Mouse (Mus musculus) neural tube, embryonic 13.5 days (tissue): ENCODE measurements at regions not wholly inside any gene's neighbourhood (a gene's known extent, or its start where the extent isn't known, plus 50 kb on each side); places are given as distances from the start of the nearest gene placed in this dataset.

Source experiments
- ATAC-seq: fragments of 200-750 bp; cut with Nextera tagmentation; 2 replicates; pipeline ENCODE4 v1.8.0; 2017; ENCODE audit warnings: low read depth, mild to moderate bottlenecking, moderate TSS enrichment, moderate library complexity
- H3K27ac ChIP-seq: fragments of 300-500 bp; sonication (generic); replicated peaks from 2 replicates; pipeline ENCODE4 v1.5.1; 2015; ENCODE audit warnings: moderate library complexity, mild to moderate bottlenecking, inconsistent platforms
- H3K27me3 ChIP-seq: fragments of 300-500 bp; sonication (generic); 2 replicates; pipeline ENCODE4 v1.6.1; 2015; ENCODE audit warnings: mild to moderate bottlenecking, inconsistent platforms
- H3K36me3 ChIP-seq: fragments of 300-500 bp; sonication (generic); 2 replicates; pipeline ENCODE4 v1.6.1; 2015; ENCODE audit warnings: mild to moderate bottlenecking, inconsistent platforms
- H3K4me1 ChIP-seq: fragments of 300-500 bp; sonication (generic); replicated peaks from 2 replicates; pipeline ENCODE4 v1.6.1; 2015; ENCODE audit warnings: inconsistent platforms
- H3K4me2 ChIP-seq: fragments of 300-500 bp; sonication (generic); 2 replicates; pipeline ENCODE4 v1.6.1; 2015; ENCODE audit warnings: inconsistent platforms, mild to moderate bottlenecking, moderate library complexity
- H3K4me3 ChIP-seq: fragments of 300-500 bp; sonication (generic); 2 replicates; pipeline ENCODE4 v1.5.1; 2015; ENCODE audit warnings: mild to moderate bottlenecking, inconsistent platforms
- H3K9ac ChIP-seq: fragments of 300-500 bp; sonication (generic); 2 replicates; pipeline ENCODE4 v1.6.1; 2015; ENCODE audit warnings: moderate library complexity, mild to moderate bottlenecking, inconsistent platforms
- H3K9me3 ChIP-seq: fragments of 300-500 bp; sonication (generic); 2 replicates; pipeline ENCODE4 v1.6.1; 2016; ENCODE audit warnings: inconsistent platforms
- WGBS: fragments of 180-500 bp; shearing (Covaris S2); methylation state at CpG from one replicate; pipeline ENCODE4 v1.1.7; 2015; 5-methylcytosine and 5-hydroxymethylcytosine counted together

- WGBS: 19% methylated on average over 3 of the region's 3 CpGs
- H3K4me1 ChIP-seq: peaks cover 48% of the 10 kb centered on the region
- peak; percentile 13 for ATAC-seq
Observed at GRCm38 (mm10) chr8:126538136-126538535, 55.6 kb downstream of the Irf2bp2 start.

DNA sequence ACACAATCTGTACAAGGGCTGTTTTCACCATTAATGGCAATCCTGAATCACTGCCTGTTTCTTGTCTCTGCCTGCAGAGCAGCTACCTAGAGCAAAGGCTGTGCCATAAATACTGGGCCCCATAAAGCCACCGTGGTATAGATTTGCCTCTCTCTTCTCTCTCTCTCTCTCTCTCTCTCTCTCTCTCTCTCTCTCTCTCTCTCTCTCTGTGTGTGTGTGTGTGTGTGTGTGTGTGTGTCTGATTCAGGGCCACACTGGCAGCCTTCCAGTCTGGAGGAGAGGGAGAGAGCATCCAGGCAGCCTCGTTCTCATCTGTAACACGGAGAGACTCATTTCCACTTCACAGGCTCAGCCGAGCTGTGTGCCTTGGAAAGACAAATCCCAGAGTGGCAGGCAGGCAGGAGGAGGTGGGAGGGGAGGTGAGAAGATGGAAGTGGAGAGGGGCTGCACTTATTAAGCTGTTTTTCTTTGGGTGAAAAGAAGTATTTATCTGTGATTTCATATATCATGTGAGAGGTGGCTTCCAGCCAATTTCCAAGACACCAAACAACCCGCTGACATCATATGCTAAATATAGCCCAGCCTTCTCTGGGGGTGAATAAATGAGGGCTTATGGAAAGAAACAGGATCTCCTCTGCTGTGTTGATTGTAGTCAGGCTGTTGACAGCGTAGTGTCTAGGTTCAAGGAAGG, 56.7 kb downstream of the Irf2bp2 start:
- Histone ChIP-seq H3K4me3 (no peak overlapping the region), H3K4me2 (peak overlapping the region; percentile 34), H3K36me3 (no peaks in the 10 kb centered on the region), H3K9ac (peak overlapping the region; percentile 61), H3K4me1 (peaks cover 54% of the 10 kb centered on the region), H3K27me3 (no peaks in the 10 kb centered on the region), H3K9me3 (no peaks in the 10 kb centered on the region), H3K27ac (peak overlapping the region; percentile 96)
- WGBS: 4% methylated on average over 6 of the region's 6 CpGs
- ATAC-seq: peak; percentile 71

More at GRCm38 (mm10) chr8:126538136-126538535, 55.6 kb downstream of the Irf2bp2 start:
- peak overlapping the region; percentile 96 for H3K27ac ChIP-seq
- H3K4me3 ChIP-seq: no peak overlapping the region
- peak overlapping the region; percentile 34 for H3K4me2 ChIP-seq
- H3K27me3 ChIP-seq: no peaks in the 10 kb centered on the region
- H3K9me3 ChIP-seq: no peaks in the 10 kb centered on the region
- peak overlapping the region; percentile 61 for H3K9ac ChIP-seq
- H3K36me3 ChIP-seq: no peaks in the 10 kb centered on the region

DNA sequence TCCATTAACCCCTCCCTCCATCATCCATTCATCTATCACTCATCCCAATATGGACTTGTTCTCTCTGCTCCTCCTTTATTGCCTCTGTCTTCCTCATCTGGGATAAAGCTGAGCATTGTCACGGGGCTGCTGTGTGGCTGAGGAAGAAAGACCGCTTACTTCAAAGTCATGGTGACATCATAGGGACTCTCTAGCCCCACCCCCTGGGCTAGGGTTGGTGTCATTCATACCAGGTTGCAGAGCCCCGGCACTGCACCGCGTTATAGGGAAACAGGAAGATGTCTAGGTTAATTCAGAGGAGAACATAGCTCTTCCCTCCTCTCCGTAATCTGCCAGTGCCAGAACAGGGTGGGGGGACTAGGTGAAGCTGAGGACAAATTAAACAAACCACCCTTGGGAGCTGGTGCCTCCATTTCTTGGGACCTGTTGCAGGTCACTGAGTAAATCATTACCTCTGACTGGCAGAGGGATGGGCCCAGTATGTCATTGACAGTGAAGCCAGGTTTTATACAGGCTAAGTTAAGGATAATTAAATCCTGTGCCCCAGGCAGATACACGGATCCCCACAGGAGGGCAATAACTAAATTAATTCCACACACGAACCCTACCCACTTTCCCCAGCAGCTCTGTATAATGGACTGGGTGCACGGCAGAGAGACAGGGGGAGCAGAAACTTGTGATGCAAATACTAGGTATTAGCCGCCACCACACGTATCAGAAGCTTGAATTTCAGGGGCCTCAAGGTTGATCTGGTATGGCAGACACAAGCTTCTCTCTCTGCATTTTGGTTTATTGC, 57.5 kb downstream of the Irf2bp2 start:
- peaks cover 56% of the 10 kb centered on the region for H3K4me1 ChIP-seq
- peak; percentile 44 for ATAC-seq
- WGBS: 11% methylated on average over 11 of the region's 11 CpGs
- no peaks in the 10 kb centered on the region for H3K27me3 ChIP-seq
- H3K4me3 ChIP-seq: no peak overlapping the region
- H3K9me3 ChIP-seq: no peaks in the 10 kb centered on the region
- H3K9ac ChIP-seq: peak overlapping the region; percentile 61; the same call in 1 of the 2 replicates
- H3K36me3 ChIP-seq: no peaks in the 10 kb centered on the region
- peak overlapping the region; percentile 34; the same call in 1 of the 2 replicates for H3K4me2 ChIP-seq
- H3K27ac ChIP-seq: peak overlapping the region; percentile 96

DNA sequence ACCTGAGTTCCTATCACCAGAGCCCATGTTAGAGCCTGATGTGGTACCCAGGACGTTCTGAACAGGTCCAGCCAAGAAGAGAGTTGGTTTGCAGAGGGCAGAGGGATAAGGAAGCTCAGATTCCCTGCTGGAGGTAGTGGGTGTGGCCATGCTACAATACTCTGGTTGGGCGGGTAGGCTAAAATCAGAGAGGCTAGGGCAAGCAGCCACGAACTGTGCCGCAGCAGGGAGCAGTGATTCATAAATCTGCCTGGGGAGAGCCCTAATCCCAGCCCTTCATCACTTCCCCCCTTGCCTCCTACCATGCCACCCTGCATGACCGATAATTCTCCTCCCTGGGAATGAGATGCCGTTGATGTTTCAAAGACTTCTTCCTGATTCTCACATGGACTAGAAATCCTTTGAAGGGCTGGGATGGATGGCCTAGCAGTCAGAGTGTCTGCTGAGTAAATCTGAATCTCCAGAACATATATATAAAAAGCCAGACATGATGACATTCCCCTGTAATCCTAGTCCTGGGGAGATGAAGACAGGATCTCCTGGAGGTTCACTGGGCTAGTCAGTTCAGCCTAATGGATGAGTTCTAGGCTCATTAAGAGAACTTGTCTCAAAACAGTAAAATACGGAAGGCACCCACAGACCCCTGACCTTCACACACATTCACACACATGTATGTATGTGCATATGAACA, 57.6 kb upstream of the Tarbp1 start:
- H3K4me1 ChIP-seq: peaks cover 34% of the 10 kb centered on the region
- H3K9ac ChIP-seq: no peak overlapping the region
- ATAC-seq: no peak
- no peaks in the 10 kb centered on the region for H3K9me3 ChIP-seq
- no peak overlapping the region for H3K27ac ChIP-seq
- no peak overlapping the region for H3K4me2 ChIP-seq
- WGBS: 35% methylated on average over 7 of the region's 7 CpGs
- no peaks in the 10 kb centered on the region for H3K27me3 ChIP-seq
- no peak overlapping the region for H3K4me3 ChIP-seq
- H3K36me3 ChIP-seq: no peaks in the 10 kb centered on the region

GRCm38 (mm10) chr8:126531459-126531858, 56.6 kb upstream of the Tarbp1 start:
- Histone ChIP-seq H3K27me3 (no peaks in the 10 kb centered on the region), H3K9ac (no peak overlapping the region), H3K36me3 (no peaks in the 10 kb centered on the region), H3K9me3 (no peaks in the 10 kb centered on the region), H3K4me1 (peaks cover 28% of the 10 kb centered on the region), H3K4me2 (no peak overlapping the region), H3K27ac (no peak overlapping the region), H3K4me3 (no peak overlapping the region)
- 88% methylated on average over 7 of the region's 7 CpGs for WGBS
- ATAC-seq: no peak

DNA sequence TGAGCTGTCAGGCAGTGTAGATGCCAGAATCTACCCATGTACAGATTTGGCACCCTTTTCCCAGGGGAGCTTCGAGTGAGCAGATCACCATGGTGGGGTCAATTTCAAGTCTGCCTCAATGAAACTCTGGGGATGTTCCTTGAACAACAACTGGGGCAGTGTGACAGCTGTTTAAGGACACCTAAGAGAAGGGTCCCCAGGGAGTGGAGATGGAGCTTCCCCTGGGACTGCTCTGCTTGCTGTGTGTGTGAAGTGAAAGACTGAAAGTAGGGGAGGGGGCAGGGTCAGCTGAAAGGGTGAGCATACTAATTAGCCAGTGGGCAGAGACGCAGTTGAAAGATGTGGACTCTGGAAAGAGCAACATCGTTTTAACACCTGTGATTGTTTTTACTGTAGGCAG, 54.5 kb upstream of the Tarbp1 start:
- H3K4me3 ChIP-seq: no peak overlapping the region
- ATAC-seq: no peak
- H3K4me1 ChIP-seq: peaks cover 27% of the 10 kb centered on the region
- H3K4me2 ChIP-seq: no peak overlapping the region
- whole genome bisulfite sequencing: 57% methylated on average over 3 of the region's 3 CpGs
- H3K27me3 ChIP-seq: no peaks in the 10 kb centered on the region
- H3K36me3 ChIP-seq: no peaks in the 10 kb centered on the region
- H3K9me3 ChIP-seq: no peaks in the 10 kb centered on the region
- H3K27ac ChIP-seq: no peak overlapping the region
- H3K9ac ChIP-seq: no peak overlapping the region

DNA sequence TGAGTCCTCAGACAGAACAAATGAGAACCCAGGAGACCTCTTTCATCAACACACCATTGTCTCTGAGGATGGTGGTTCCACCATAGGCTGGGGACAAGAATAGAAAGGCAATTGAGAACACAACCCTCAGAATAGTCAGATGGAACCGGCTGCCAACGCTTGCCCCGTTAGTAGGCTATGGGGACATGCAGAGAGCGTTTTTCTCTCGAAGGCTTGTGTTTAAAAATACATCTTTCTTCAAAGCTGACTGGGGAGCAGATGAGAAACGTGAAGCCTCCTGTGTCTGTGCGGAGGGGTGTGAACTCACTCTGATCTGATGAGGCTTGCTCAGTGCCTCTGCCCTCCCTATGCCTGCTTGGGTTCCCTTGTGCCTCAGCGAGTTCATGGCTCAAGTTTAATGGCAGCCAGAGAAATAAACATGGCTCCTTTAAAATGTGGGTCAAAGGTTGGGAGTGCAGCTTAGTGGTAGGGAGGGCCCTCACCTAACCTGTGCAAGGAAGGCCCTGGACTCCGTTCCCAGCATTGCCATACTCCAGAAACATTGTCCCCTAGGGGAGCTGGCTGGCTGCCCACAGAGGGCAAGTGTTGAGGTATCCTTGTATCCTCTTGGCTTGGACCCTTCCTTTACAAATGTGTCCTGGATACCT, 53.7 kb upstream of the Tarbp1 start:
- H3K4me2 ChIP-seq: no peak overlapping the region
- H3K4me1 ChIP-seq: peaks cover 31% of the 10 kb centered on the region
- H3K4me3 ChIP-seq: no peak overlapping the region
- no peaks in the 10 kb centered on the region for H3K27me3 ChIP-seq
- no peaks in the 10 kb centered on the region for H3K36me3 ChIP-seq
- H3K27ac ChIP-seq: no peak overlapping the region
- 51% methylated on average over 9 of the region's 9 CpGs for WGBS
- H3K9me3 ChIP-seq: no peaks in the 10 kb centered on the region
- H3K9ac ChIP-seq: no peak overlapping the region
- ATAC-seq: no peak

GRCm38 (mm10) chr8:126526864-126527571, 52.2 kb upstream of the Tarbp1 start:
- H3K27ac ChIP-seq: no peak overlapping the region
- ATAC-seq: no peak
- H3K27me3 ChIP-seq: no peaks in the 10 kb centered on the region
- H3K4me1 ChIP-seq: peaks cover 30% of the 10 kb centered on the region
- H3K4me3 ChIP-seq: no peak overlapping the region
- H3K9me3 ChIP-seq: no peaks in the 10 kb centered on the region
- H3K9ac ChIP-seq: no peak overlapping the region
- no peaks in the 10 kb centered on the region for H3K36me3 ChIP-seq
- no peak overlapping the region for H3K4me2 ChIP-seq
- 52% methylated on average over 14 of the region's 14 CpGs for WGBS

- H3K4me1 ChIP-seq: peaks cover 28% of the 10 kb centered on the region
- no peak overlapping the region for H3K27ac ChIP-seq
- H3K9me3 ChIP-seq: no peaks in the 10 kb centered on the region
- H3K4me3 ChIP-seq: no peak overlapping the region
- 79% methylated on average over 1 of the region's 1 CpGs for WGBS
- H3K36me3 ChIP-seq: no peaks in the 10 kb centered on the region
- H3K9ac ChIP-seq: no peak overlapping the region
- no peak for ATAC-seq
- no peak overlapping the region for H3K4me2 ChIP-seq
- no peaks in the 10 kb centered on the region for H3K27me3 ChIP-seq
Observed at GRCm38 (mm10) chr8:126525575-126525974, 50.7 kb upstream of the Tarbp1 start.
